Mouse (Mus musculus) adrenal gland, postnatal 10 days (tissue): ENCODE data around the gene Gm20814. TPM values are rescaled to one million over a fixed set of nuclear protein-coding genes. Genes with fewer than 3 reads are reported as not detected.
"Not testable (repeated sequence)": the region's sequence is repeated elsewhere in the genome, so short reads cannot be mapped to it uniquely, and the experiment has no call there.

Source experiments
- DNase-seq: peaks from one replicate; pipeline ENCODE4 v3.0.0; 2021; ENCODE audit warnings: mixed read lengths
- long read RNA-seq, 2 experiments: library from polyadenylated mRNA; stranded (forward); transcript quantifications; one replicate each; pipeline ENCODE4 v2.0.0; 2021
- total RNA-seq, 2 experiments: library from RNA; stranded (reverse); gene quantifications; 2 replicates each; pipeline ENCODE4 v1.2.3; 2021

Gene Gm20814
- total RNA-seq, result not detected
- long read RNA-seq, experiment 1, result 0 reads
- long read RNA-seq, experiment 2, result 0 reads

- not testable (repeated sequence) for DNase-seq
Observed at GRCm38 (mm10) chrY:75195556-75195955, at the start of gene Gm20814. Gene Gm20814 (plus strand): TSS chrY:75195856.
